Mouse (Mus musculus): ENCODE results near the gene Fmnl2.
A peak's percentile ranks its signal among the peaks of the same experiment; 100 is the strongest.

Gene Fmnl2

DNA sequence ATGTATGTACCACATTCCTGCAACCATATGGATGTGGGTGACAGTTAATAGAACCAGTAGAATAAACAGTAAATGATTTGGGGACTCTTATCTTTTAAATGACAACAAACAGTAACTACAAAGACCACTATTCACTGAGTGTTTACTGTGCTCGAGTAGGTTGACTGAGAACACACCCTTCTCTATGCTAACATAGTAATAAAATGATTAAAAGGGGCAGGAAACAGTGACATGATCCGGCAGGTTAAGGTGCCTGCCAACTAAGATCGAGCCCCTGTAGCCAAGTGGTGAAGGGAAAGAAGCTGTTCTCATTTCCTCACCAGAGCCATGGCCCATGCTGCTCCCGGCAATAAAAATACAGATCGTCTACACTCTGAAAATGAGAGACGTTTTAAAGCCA is 271.4 kb downstream of the Fmnl2 start:
- no peak for DNase-seq

DNA sequence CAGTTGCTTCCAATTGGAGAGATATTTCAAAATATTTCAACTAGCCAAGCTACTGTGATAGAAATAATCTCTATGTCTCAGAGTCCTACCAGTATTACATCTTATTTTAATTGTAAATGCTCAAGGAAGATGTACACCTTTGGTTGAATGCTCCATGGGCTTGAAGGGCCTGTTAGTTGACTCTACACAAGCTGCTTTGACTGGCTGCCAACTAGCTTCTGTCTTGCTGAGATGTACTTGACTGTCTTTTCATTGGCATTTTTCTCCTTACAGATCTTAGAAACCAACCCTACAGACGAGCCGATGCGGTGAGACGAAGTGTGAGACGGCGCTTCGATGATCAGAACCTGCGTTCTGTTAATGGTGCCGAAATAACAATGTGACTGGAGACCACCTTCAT is 273.9 kb downstream of the Fmnl2 start:
- DNase-seq = peak; percentile 19

DNA sequence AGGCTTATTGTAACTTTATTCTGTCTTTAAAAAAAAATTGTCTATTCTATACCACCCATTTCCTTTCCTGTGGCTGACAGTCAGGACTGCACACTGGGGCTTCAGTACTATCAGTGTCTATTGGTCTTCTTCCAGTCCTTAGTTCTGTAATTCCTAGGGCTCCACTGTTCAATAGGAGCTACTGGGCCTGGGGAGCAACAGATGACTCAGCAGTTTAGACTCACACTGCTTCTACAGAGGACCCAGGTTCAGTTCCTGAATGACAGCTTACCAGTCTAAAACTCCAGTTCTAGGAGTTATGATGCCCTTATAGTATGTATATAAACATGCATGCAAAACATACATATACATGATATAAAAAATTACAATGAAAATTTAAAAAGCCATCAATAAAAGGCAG is 289.2 kb downstream of the Fmnl2 start:
- no peak for DNase-seq

DNA sequence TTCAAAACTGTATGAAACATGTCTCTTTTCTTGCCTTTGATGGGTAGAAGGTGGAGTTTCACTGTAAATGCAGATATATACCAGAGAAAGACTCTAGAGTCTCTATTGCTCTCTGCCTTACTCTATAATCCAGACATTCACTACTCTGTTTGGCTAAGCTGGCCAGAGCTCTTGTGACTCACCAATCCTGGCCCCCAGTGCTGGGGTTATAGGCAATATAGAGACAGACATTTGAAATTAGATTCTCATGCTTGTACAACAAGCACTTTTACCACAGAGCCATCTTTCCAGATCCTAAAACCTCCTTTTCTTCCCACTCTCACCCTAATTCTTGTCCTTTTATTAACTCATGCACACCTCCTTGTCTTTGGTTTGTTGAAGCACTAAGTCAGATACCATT is 316.3 kb downstream of the Fmnl2 start:
- no peak for DNase-seq

DNA sequence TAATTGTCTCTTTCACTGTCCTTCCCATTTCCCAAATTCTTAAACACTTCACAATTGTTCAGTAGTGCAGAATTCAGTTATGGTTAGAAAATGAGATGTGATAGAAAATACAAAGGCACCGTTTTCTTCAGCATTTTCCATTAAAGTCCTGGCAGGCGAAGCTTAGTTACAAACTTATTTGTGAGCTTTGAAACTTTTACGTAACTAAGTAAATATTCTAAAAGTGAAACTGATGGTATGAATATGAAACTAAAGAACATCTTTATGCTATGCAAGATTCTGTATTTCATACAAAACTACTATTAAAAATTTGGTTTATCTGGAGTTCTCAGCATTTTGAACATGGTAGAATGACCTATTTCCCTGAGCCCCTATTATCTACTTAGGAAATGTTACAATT is 321.3 kb downstream of the Fmnl2 start:
- no peak for DNase-seq

DNA sequence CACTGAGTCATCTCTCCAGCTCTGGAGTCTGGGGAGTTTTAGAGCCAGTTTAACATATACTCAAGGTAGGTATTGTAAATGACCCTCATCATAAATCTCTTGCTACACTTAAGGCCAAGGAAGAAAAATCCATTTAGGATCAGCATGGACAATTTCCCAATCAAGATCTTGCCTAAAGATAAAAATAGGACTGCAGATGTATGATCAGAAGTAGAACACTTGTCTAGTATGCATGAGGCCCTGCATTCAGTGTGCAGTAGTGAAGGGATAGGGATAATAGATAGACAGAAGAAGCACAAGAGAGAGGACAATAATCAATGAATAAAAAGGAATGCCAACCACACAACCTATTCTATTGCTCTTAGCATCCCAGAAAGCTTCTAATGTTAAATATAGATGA is 322.2 kb downstream of the Fmnl2 start:
- DNase-seq = no peak
